In the genomic region with DNA sequence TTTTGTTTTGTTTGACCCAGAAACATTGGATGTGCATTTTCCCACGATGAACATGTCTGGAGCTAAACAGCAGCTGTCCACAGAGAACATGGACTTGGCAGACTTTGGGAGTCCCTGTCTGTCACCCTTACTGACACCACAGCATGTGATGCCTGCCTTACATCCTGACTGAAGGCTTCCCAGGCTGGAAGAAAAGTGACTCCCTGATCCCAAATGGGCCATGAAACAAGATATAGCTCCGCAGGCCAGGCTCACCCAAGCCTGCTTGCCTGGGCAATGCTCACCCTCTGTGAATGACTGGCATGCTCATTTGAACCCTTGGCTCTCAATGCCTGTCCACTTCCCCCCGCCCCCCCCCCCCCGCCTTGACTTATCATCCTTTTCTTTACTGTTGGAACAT, we compare ENCODE assay signal across 19 mouse cellular contexts. TPM values are rescaled to one million over a fixed set of nuclear protein-coding genes. Genes with fewer than 3 reads are reported as not detected.
DNase-seq lines count a peak whose midpoint lies in the region; ATAC-seq and TF ChIP-seq lines count a peak whose summit lies in the region.
"Had no signal": no experiment of that assay in that cellular context is flagged by ENCODE, and none has a peak within 500 bp of the region (broad histone marks: within the 10 kb centered on the region; RNA-seq: fewer than 3 reads in every experiment).

No protein-coding gene starts in this region.

- no peak overlapping the region for H3K4me2 ChIP-seq in kidney, postnatal 0 days (ENCODE audit: low read length)
- no peak overlapping the region for H3K4me2 ChIP-seq in midbrain, embryonic 13.5 days (replicated peaks)
- H3K4me2 ChIP-seq: forebrain, embryonic 13.5 days; liver, embryonic 11.5 days; neural tube, embryonic 12.5 days had no signal

- peak; percentile 8 for DNase-seq in heart, adult 8-10 months (ENCODE audit: low spot score)
- no peak for DNase-seq in heart, adult 9 months (ENCODE audit: low spot score in 2 of 2)
- DNase-seq in kidney, postnatal 0 days (ENCODE audit: low spot score), result peak; percentile 49
- no peak for DNase-seq in kidney, postnatal 25 days
- DNase-seq in lung, postnatal 25 days (ENCODE audit: low spot score), result peak; percentile 24
- DNase-seq: adrenal gland, postnatal 14 days; cerebellum, adult 11-12 months; cerebellum, postnatal 25 days; kidney, postnatal 36 days; thymus, postnatal 25 days had no signal

- H3K4me3 ChIP-seq in kidney, postnatal 0 days (replicated peaks; ENCODE audit: low read depth, low read length), result no peak overlapping the region
- peak overlapping the region; percentile 18 for H3K4me3 ChIP-seq in megakaryocyte, embryonic 14.5 days (replicated peaks)
- no peak overlapping the region for H3K4me3 ChIP-seq in midbrain, embryonic 13.5 days (replicated peaks)
- H3K4me3 ChIP-seq: forebrain, embryonic 13.5 days; heart, adult 2 months; neural tube, embryonic 12.5 days had no signal

- WGBS in kidney, postnatal 0 days, result 32% methylated on average over 4 of the region's 4 CpGs
- 84% methylated on average over 4 of the region's 4 CpGs for WGBS in midbrain, embryonic 13.5 days

- H3K27me3 ChIP-seq in kidney, postnatal 0 days (ENCODE audit: insufficient read depth, low read length), result no peaks in the 10 kb centered on the region
- H3K27me3 ChIP-seq in megakaryocyte, embryonic 14.5 days (replicated peaks), result no peaks in the 10 kb centered on the region
- no peaks in the 10 kb centered on the region for H3K27me3 ChIP-seq in midbrain, embryonic 13.5 days
- H3K27me3 ChIP-seq: forebrain, embryonic 13.5 days; neural tube, embryonic 12.5 days had no signal

- H3K4me1 ChIP-seq in kidney, postnatal 0 days (replicated peaks; ENCODE audit: insufficient read depth, low read length), result peaks cover 3% of the 10 kb centered on the region; the same call in 1 of the 2 replicates
- peaks cover 72% of the 10 kb centered on the region for H3K4me1 ChIP-seq in megakaryocyte, embryonic 14.5 days
- H3K4me1 ChIP-seq in midbrain, embryonic 13.5 days (replicated peaks), result no peaks in the 10 kb centered on the region
- H3K4me1 ChIP-seq: forebrain, embryonic 13.5 days had no signal

- H3K36me3 ChIP-seq in kidney, postnatal 0 days (ENCODE audit: insufficient read depth, low read length), result no peaks in the 10 kb centered on the region
- H3K36me3 ChIP-seq in megakaryocyte, embryonic 14.5 days (replicated peaks; ENCODE audit: low read length), result peaks cover 2% of the 10 kb centered on the region
- H3K36me3 ChIP-seq in midbrain, embryonic 13.5 days, result no peaks in the 10 kb centered on the region
- H3K36me3 ChIP-seq: neural tube, embryonic 12.5 days had no signal

- no peak for TF ChIP-seq CTCF in kidney, postnatal 0 days (IDR thresholded peaks at IDR 0.05; ENCODE audit: low read depth)

- H3K9ac ChIP-seq in kidney, postnatal 0 days (ENCODE audit: low read depth, low read length), result no peak overlapping the region
- H3K9ac ChIP-seq in midbrain, embryonic 13.5 days (replicated peaks), result no peak overlapping the region
- H3K9ac ChIP-seq: forebrain, embryonic 13.5 days; neural tube, embryonic 12.5 days had no signal

- no peaks in the 10 kb centered on the region for H3K9me3 ChIP-seq in kidney, postnatal 0 days (replicated peaks; ENCODE audit: low read length)
- no peaks in the 10 kb centered on the region for H3K9me3 ChIP-seq in megakaryocyte, embryonic 14.5 days
- H3K9me3 ChIP-seq in midbrain, embryonic 13.5 days, result no peaks in the 10 kb centered on the region
- H3K9me3 ChIP-seq: forebrain, embryonic 13.5 days; neural tube, embryonic 12.5 days had no signal

- no peak for ATAC-seq in kidney, postnatal 0 days (replicated peaks; ENCODE audit: low FRiP score, low read depth)
- no peak for ATAC-seq in megakaryocyte, adult 5-6 weeks (ENCODE audit: poor library complexity, severe bottlenecking)
- no peak for ATAC-seq in midbrain, embryonic 13.5 days
- ATAC-seq: forebrain, embryonic 13.5 days; inflammation-experienced regulatory T-cells, adult 6 months had no signal

- no peak overlapping the region for H3K27ac ChIP-seq in kidney, postnatal 0 days
- no peak overlapping the region for H3K27ac ChIP-seq in midbrain, embryonic 13.5 days
- H3K27ac ChIP-seq: forebrain, embryonic 13.5 days; heart, adult 2 months; neural tube, embryonic 12.5 days had no signal

RNA-seq across cellular contexts. Expression of a gene that starts 57.1 kb away (rescaled TPM):
- 1 to 10 TPM; 2.5 to 3.5 (median 3.1) TPM for total RNA-seq in heart, adult 8-10 months (2022)
- polyA plus RNA-seq in kidney, postnatal 0 days (2015; fragmentation: Nextera tagmentation; extraction: Ambion mirVana), result 126 and 128 TPM in 2 replicates
- polyA plus RNA-seq in megakaryocyte, embryonic 14.5 days (2012; ENCODE audit: insufficient read depth, low replicate concordance), result 0.22 TPM in 1 of 2 replicates, not detected in the other
- total RNA-seq in megakaryocyte, adult 5-6 weeks (2015), result not detected in 2 replicates
- total RNA-seq in megakaryocyte, adult 5-6 weeks (2017), result not detected in 2 replicates
- polyA plus RNA-seq in midbrain, embryonic 13.5 days (2015; fragmentation: Nextera tagmentation; extraction: Ambion mirVana), result 35.7 and 41.2 TPM in 2 replicates
- total RNA-seq: monocyte, adult 5-6 weeks had no signal

Comparison
In these comparisons a context has a peak if more than half of its experiments do, and no peak if none do; other contexts are left out.
1. DNase-seq: peak in heart, adult 8-10 months (single experiment), kidney, postnatal 0 days (single experiment) and lung, postnatal 25 days (single experiment); none in heart, adult 9 months (0 of 2) and kidney, postnatal 25 days (0 of 2).
2. RNA of a gene that starts 57.1 kb away (polyA plus RNA-seq): 126 to 128 TPM in kidney, postnatal 0 days and 35.7 to 41.2 TPM in midbrain, embryonic 13.5 days; 0.22 TPM in megakaryocyte, embryonic 14.5 days; every median in the first group is over 10 times any median in the second.